Mouse (Mus musculus) lung, embryonic 16.5 days (tissue): Measurements from ENCODE around the gene Sppl2b. TPM values are rescaled to one million over a fixed set of nuclear protein-coding genes. Genes with fewer than 3 reads are reported as not detected.

Experiments
- ATAC-seq: fragments of 200-750 bp; cut with Nextera tagmentation; 2 replicates; pipeline ENCODE4 v1.8.0; 2017; ENCODE audit warnings: low read depth, mild to moderate bottlenecking, moderate library complexity
- H3K27ac ChIP-seq: fragments of 300-500 bp; sonication (generic); 2 replicates; pipeline ENCODE4 v1.5.1; 2014; ENCODE audit warnings: mild to moderate bottlenecking, control low read depth, low read length
- H3K27me3 ChIP-seq: fragments of 300-500 bp; sonication (generic); 2 replicates; pipeline ENCODE4 v1.6.1; 2014; ENCODE audit warnings: low read depth, low read length, mixed read lengths; ENCODE audit not compliant: control insufficient read depth, insufficient read depth
- H3K36me3 ChIP-seq: fragments of 300-500 bp; sonication (generic); 2 replicates; pipeline ENCODE4 v1.6.1; 2014; ENCODE audit warnings: low read length; ENCODE audit not compliant: control insufficient read depth, insufficient read depth
- H3K4me1 ChIP-seq: fragments of 300-500 bp; sonication (generic); replicated peaks from 2 replicates; pipeline ENCODE4 v1.6.1; 2014; ENCODE audit warnings: low read length, mixed read lengths; ENCODE audit not compliant: control insufficient read depth, insufficient read depth
- H3K4me2 ChIP-seq: fragments of 300-500 bp; sonication (generic); 2 replicates; pipeline ENCODE4 v1.6.1; 2014; ENCODE audit warnings: low read depth, low read length, control low read depth
- H3K4me3 ChIP-seq: fragments of 300-500 bp; sonication (generic); 2 replicates; pipeline ENCODE4 v1.5.1; 2014; ENCODE audit warnings: mild to moderate bottlenecking, low read length, control low read depth
- H3K9ac ChIP-seq: fragments of 300-500 bp; sonication (generic); 2 replicates; pipeline ENCODE4 v1.6.1; 2014; ENCODE audit warnings: low read length, control low read depth
- H3K9me3 ChIP-seq: fragments of 300-500 bp; sonication (generic); 2 replicates; pipeline ENCODE4 v1.6.1; 2016; ENCODE audit warnings: low read length; ENCODE audit not compliant: control insufficient read depth
- WGBS: fragments of 180-500 bp; shearing (Covaris S2); extraction: QIAGEN DNeasy Blood & Tissue Kit; methylation state at CpG from one replicate; pipeline ENCODE4 v1.1.7; 2014; 5-methylcytosine and 5-hydroxymethylcytosine counted together
- polyA plus RNA-seq: library from polyadenylated mRNA; unstranded; fragments of >200 nt; fragmentation: Nextera tagmentation; extraction: Ambion mirVana; gene quantifications from 2 replicates; pipeline ENCODE4 v1.2.1, GENCODE M21; 2015

The Sppl2b gene
- polyA plus RNA-seq, 1 experiment from 2014 or later, result 43.2 TPM

DNA sequence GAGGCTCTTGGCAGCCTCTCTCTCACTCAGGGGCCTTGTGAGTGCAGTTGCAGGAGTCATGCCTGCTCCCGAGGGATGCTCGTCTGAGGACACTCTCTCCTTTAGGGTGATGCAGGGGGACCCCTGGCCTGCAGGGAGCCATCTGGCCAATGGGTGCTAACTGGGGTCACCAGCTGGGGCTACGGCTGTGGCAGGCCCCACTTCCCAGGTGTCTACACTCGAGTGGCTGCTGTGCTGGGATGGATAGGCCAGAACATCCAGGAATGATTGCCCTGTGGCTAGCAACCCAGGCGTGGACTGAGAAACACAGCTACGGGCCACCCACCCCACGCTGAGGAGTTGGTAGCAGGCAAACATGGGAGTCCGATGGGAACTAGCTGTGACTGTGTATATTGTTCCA is 44.0 kb downstream of the Sppl2b start:
- H3K4me1 ChIP-seq, result peaks cover 8% of the 10 kb centered on the region
- H3K4me3 ChIP-seq, result no peak overlapping the region

DNA sequence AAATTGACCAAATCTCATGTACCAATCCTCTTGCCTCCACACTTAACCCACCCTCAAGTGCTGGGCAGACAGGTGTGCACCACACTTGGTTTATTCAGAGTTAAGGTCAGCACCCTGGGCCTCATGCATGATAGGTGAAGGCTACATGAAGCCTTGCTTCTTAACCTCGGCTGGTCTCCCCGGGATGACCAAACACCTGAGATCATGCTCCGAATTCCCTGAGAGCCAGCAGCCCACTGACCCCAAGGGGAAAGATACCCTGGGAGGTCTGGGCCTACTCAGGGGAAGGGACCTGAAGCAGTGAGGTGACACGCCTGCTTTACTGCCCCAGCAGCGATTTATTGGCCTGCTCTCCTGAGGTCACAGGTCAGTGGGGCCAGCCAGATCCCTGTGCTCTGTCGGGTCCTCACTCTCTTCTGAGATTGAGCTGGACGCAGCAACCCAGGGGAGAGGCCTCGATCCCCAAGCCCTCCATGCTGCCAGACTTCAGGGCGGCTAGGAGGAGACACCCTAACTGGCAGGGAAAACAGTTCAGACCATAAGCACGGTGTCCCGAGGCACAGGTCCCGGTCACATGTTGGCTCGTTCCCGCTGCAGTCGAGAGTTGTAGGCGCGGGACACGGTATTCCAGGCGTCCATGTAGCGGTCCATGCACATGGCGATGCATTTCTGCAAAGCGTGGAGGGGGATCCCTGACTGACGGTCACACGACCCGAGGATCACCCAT is 44.7 kb downstream of the Sppl2b start:
- WGBS, result 12% methylated on average over 25 of the region's 25 CpGs
- H3K27ac ChIP-seq, result no peak overlapping the region; the same call in 1 of the 2 replicates
- H3K36me3 ChIP-seq, result peaks cover 16% of the 10 kb centered on the region
- H3K4me2 ChIP-seq, result peak overlapping the region; percentile 92
- H3K4me3 ChIP-seq, result peak overlapping the region; percentile 93
- no peaks in the 10 kb centered on the region for H3K27me3 ChIP-seq
- H3K9ac ChIP-seq, result peak overlapping the region; percentile 86
- no peaks in the 10 kb centered on the region for H3K9me3 ChIP-seq
- H3K4me1 ChIP-seq, result peaks cover 8% of the 10 kb centered on the region
- no peak for ATAC-seq

More for the DNA sequence above, 44.0 kb downstream of the Sppl2b start:
- Histone ChIP-seq H3K9me3 (no peaks in the 10 kb centered on the region), H3K27ac (no peak overlapping the region), H3K4me2 (no peak overlapping the region), H3K36me3 (peaks cover 11% of the 10 kb centered on the region), H3K27me3 (no peaks in the 10 kb centered on the region), H3K9ac (no peak overlapping the region)
- WGBS, result 79% methylated on average over 8 of the region's 8 CpGs
- ATAC-seq, result no peak

DNA sequence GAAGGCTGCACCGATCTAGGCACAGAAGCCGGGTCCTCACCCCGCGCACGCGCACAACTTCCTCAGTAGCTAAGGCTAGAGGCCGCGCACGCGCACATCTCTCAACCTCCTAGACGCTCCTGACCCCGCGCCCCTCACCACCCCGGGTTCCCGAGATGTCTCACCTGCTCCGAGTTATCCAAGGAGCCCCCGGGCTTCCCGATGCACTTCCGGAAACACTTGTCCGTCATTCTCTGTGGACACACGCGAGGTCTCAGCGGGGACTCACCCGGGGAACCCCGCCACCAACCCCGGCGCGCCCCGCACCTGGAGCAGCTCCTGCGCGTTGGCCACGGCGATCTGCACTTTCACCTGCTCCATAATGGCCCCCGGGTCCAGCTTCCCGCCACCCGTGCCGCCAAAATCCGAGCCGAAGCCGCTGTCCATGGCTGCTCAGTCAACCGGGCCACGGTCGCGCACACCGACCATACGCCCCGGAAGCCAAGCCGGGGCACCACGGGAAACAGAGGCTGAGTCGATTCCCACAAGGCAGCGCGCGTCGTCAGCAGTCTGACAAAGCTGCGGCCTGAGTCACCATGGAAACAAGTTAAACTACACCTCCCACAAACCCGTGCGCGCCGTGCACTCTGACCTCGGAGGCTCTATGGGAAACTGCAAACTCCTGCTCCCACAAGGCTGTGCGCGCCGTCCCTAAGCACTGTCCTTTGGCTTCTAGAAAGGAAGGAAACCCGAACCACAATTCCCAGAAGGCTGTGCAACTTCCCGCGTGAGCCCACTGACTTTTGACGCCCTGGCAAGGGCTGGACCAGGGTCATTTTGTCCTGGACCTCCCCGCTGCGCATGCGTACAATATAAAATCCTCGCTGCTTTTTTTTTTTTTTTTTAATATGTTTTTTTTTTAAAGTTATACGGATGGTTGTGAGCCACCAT is 45.5 kb downstream of the Sppl2b start, which contains the start of gene Timm13:
Gene Timm13 (minus strand): TSS at position 652 of the 930 bp plus-strand sequence.
- Histone ChIP-seq H3K4me2 (peak within 1 kb of the TSS; percentile 92), H3K4me1 (peaks cover 8% of the 10 kb centered on the region), H3K4me3 (peak within 1 kb of the TSS; percentile 93), H3K9me3 (no peaks in the 10 kb centered on the region), H3K9ac (peak within 1 kb of the TSS; percentile 86), H3K36me3 (peaks cover 20% of the 10 kb centered on the region), H3K27me3 (no peaks in the 10 kb centered on the region), H3K27ac (peak within 1 kb of the TSS; percentile 79)
- peak; percentile 97 for ATAC-seq
- under 1% methylated on average over 72 of the region's 72 CpGs for WGBS

DNA sequence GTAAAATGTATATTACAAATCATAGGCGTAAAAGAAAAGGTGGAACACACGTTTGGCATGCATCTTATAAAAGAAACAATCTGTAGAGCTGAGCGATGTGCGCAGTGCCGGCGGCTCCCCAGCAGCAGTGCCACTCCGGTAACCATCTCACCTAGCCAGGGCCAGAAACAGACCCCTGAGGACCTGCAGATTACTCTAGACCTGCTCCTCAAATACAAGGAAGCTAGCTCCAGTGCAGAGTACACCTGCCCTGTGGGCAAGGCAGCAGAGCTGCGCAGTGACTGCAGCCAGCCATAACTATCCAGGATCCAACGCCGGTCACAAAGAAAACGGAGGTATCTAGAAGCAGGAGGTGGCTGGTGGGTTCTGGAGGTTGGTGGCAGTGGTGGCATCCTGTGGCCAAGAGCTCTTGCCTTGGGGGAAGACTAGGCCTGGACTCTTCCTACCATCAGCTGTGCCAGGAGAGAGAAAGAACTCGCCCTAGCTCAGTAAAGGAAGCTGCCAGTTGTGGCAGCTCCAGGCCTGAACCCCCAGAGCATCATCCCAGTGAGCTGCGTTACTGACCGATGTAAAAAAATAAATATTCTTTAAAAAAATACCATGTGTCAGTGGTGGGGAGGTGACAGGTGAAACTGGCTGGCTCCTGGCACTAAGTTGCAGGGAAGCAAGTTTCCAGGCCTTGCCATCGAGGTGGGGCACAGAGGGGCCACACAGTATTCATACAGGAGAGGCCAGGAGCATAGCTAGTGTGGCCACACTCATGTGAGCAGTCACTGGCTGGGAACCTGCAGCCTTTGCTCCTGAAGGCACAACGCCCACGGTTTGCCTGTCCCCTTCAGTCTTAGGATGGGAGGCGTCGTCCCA is 46.6 kb downstream of the Sppl2b start:
- Histone ChIP-seq H3K36me3 (peaks cover 20% of the 10 kb centered on the region), H3K9me3 (no peaks in the 10 kb centered on the region), H3K4me2 (peak overlapping the region; percentile 49), H3K4me3 (no peak overlapping the region), H3K27ac (peak overlapping the region; percentile 59), H3K27me3 (no peaks in the 10 kb centered on the region), H3K4me1 (peaks cover 8% of the 10 kb centered on the region), H3K9ac (peak overlapping the region; percentile 48)
- 84% methylated on average over 19 of the region's 19 CpGs for WGBS
- no peak for ATAC-seq

DNA sequence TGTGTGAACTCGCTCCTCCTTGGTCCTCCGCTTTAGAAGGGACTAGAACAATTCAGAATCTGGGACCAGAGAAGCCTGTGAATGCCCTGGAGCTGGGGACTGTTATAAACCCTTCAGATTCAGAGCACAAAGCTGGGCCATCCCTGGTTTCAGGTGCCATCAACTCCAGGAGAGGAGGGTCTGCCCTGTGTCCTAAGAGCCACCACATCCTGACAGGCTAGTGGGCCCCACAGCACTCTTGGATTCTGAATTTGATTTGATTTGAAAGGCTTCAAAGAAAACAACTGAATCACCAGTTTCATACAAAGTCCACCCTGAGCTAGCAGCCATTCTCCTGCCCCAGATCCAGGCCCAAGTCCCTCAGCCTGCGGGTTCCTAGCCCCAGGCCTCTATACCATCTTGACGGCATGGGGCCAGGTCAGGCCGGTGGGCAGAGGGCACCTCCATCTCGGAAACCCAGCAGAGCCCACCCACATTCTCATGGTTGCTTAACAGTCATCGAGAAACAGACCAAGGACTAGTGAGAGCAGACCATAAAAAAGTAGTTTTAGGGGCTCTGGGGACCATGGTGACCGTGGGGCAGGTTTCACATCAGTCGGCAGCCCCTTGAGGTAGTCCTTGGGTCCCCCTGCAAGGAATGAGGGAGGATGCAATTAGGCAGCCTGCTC is 47.3 kb downstream of the Sppl2b start:
- H3K36me3 ChIP-seq, result peaks cover 24% of the 10 kb centered on the region
- ATAC-seq, result no peak
- WGBS, result 87% methylated on average over 9 of the region's 9 CpGs

DNA sequence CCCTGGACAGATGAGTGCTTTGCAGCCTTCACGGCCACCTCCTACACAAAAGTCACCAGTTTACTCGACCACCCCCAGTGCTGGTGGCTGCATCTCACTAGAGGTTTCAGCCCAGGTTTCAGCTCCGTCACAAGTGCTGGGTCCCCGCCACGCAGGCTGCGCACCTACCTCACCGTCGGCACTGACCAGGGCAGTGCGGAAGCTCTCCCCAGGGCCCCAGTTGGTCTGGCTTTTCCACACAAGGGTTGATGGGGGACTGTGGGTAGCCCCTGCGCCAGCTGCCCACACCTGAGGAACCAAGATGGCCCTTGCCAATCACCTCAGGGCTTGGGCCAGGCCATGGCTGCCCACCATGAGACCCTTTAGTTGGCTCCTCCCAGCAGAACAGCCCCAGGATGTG is 48.2 kb downstream of the Sppl2b start:
- Histone ChIP-seq H3K4me1 (peaks cover 8% of the 10 kb centered on the region), H3K9ac (no peak overlapping the region), H3K27ac (no peak overlapping the region), H3K27me3 (no peaks in the 10 kb centered on the region), H3K36me3 (peaks cover 27% of the 10 kb centered on the region), H3K9me3 (no peaks in the 10 kb centered on the region), H3K4me2 (no peak overlapping the region), H3K4me3 (no peak overlapping the region)
- WGBS, result 91% methylated on average over 10 of the region's 10 CpGs
- ATAC-seq, result no peak

More for the DNA sequence above, 47.3 kb downstream of the Sppl2b start:
- Histone ChIP-seq H3K27ac (no peak overlapping the region), H3K4me1 (peaks cover 8% of the 10 kb centered on the region), H3K9me3 (no peaks in the 10 kb centered on the region), H3K9ac (no peak overlapping the region), H3K4me2 (no peak overlapping the region), H3K4me3 (no peak overlapping the region), H3K27me3 (no peaks in the 10 kb centered on the region)

DNA sequence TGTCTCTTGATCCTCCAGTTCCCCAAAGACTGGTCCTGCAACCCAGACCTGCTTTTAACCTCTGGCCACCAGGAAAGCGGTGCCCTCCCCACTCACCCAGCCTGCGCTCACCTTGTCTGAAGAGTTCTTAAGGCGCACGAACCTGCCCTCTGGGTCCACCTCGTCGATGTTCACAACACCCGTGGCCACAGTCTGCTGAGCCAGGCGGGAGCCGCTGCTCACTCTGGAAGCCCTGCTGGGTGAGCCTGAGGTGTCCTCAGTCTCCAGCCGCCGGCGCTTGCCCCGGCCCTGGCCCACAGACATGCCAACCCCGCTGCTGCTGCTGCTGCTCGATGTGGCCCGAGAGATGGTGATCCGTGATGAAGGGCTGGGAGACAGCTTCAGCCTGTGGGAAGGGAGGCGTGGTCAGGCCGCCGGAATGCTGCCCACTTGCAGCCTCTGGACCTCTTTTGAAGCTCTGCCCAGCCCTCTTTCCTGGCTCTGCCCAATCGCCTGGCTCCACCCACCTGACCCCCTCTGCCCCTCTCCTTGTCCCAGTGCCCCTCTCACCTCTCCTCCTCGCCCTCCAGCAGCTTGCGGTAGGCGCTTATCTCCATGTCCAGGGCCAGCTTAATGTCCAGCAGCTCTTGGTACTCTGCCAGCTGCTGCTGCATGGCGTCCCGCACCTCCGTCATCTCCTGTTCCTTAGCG is 49.1 kb downstream of the Sppl2b start:
- 72% methylated on average over 28 of the region's 28 CpGs for WGBS
- Histone ChIP-seq H3K9ac (no peak overlapping the region), H3K9me3 (no peaks in the 10 kb centered on the region), H3K27me3 (no peaks in the 10 kb centered on the region), H3K4me3 (no peak overlapping the region), H3K4me2 (no peak overlapping the region), H3K4me1 (peaks cover 8% of the 10 kb centered on the region), H3K36me3 (peaks cover 30% of the 10 kb centered on the region), H3K27ac (no peak overlapping the region)
- no peak for ATAC-seq

DNA sequence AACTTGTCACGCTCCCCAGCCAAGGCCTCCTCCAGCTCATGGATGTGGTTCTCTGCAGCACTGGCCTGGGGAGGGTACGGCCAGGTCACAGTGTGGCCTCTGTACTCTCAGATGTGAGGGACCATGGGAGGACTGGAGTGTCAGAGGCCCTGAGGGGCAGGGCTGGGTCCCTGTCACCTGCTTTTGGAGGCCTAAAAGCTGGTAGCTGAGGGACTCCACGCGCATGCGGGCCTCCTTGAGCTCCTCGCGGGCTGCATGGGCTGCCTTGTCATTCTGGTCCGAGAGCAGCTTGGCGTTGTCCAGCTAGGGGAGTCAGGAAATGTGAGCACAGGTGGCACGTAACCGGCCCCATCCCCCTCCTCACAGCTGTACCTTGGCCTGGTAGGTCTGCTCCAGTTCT is 49.6 kb downstream of the Sppl2b start:
- Histone ChIP-seq H3K27ac (no peak overlapping the region), H3K36me3 (peaks cover 34% of the 10 kb centered on the region), H3K4me3 (no peak overlapping the region), H3K9ac (no peak overlapping the region), H3K4me1 (peaks cover 4% of the 10 kb centered on the region), H3K9me3 (no peaks in the 10 kb centered on the region), H3K27me3 (no peaks in the 10 kb centered on the region), H3K4me2 (no peak overlapping the region)
- no peak for ATAC-seq
- WGBS, result 90% methylated on average over 11 of the region's 11 CpGs
